Mouse (Mus musculus) thymus, postnatal 36 days (tissue): Measurements from ENCODE around the gene Col16a1.

Experiments used
- DNase-seq, 2 experiments: peaks; one replicate each; pipeline ENCODE4 v3.0.0; 2022; ENCODE audit warnings: mixed read lengths in 2 of 2

The Col16a1 gene

GRCm38 (mm10) chr4:130138441-130139213 lies 91.0 kb downstream of the Col16a1 start:
- DNase-seq: peak; percentile 51 to 53

GRCm38 (mm10) chr4:130139214-130139492 lies 91.5 kb downstream of the Col16a1 start, which contains the start of gene Hcrtr1:
Gene Hcrtr1 (minus strand): TSS chr4:130139359.
- no peak for DNase-seq

GRCm38 (mm10) chr4:130140992-130141402 lies 93.4 kb downstream of the Col16a1 start:
- no peak for DNase-seq

- no peak for DNase-seq
Observed at GRCm38 (mm10) chr4:130141786-130142185, 94.1 kb downstream of the Col16a1 start.

GRCm38 (mm10) chr4:130148405-130148804 lies 100.8 kb downstream of the Col16a1 start:
- DNase-seq: no peak
